In genomic region chr11:75167643-75168589, GRCm38 (mm10) we compare ENCODE assay signal across 8 mouse cellular contexts. TPM values are rescaled to one million over a fixed set of nuclear protein-coding genes. Genes with fewer than 3 reads are reported as not detected.
A peak's percentile ranks its signal among the peaks of the same experiment; 100 is the strongest.
DNase-seq lines count a peak whose midpoint lies in the region; ATAC-seq and TF ChIP-seq lines count a peak whose summit lies in the region.

No protein-coding gene starts in this region.

- TF ChIP-seq CTCF in lung, adult 2 months (IDR thresholded peaks at IDR 0.05; ENCODE audit: insufficient read depth, low read length) = no peak
- no peak for TF ChIP-seq CTCF in olfactory bulb, adult 2 months (IDR thresholded peaks at IDR 0.05; ENCODE audit: insufficient read depth, low read depth, low read length)

- H3K4me2 ChIP-seq in heart, embryonic 15.5 days = peak overlapping the region; percentile 99

- WGBS in lung, adult 2 months = 14% methylated on average over 58 of the region's 63 CpGs
- WGBS in heart, embryonic 15.5 days = 8% methylated on average over 49 of the region's 63 CpGs
- WGBS in limb, embryonic 10.5 days = 3% methylated on average over 63 of the region's 63 CpGs
- WGBS in olfactory bulb, adult 2 months = 40% methylated on average over 63 of the region's 63 CpGs

- peak overlapping the region; percentile 81 for H3K27ac ChIP-seq in brown adipose tissue, adult 24 weeks (replicated peaks; ENCODE audit: low read depth, low read length)
- H3K27ac ChIP-seq in heart, embryonic 15.5 days = peak overlapping the region; percentile 89
- H3K27ac ChIP-seq in limb, embryonic 10.5 days = peak overlapping the region; percentile 80
- H3K27ac ChIP-seq in olfactory bulb, adult 2 months (ENCODE audit: insufficient read depth, low read depth, low read length) = no peak overlapping the region

- peak overlapping the region; percentile 76 for H3K9ac ChIP-seq in heart, embryonic 15.5 days

- no peak for DNase-seq in lung, adult 2 months
- DNase-seq in lung, adult 18-20 months = no peak
- DNase-seq in limb, embryonic 10.5 days (ENCODE audit: low spot score) = peak; percentile 62
- no peak for DNase-seq in frontal cortex, adult 2 months (ENCODE audit: extremely low spot score in 1 of 2, low spot score in 1 of 2)
- DNase-seq in spleen, adult 18-20 months = no peak

- TF ChIP-seq POLR2A in lung, adult 2 months (IDR thresholded peaks at IDR 0.05; ENCODE audit: borderline replicate concordance, extremely low read depth, low read depth, low read length) = no peak
- TF ChIP-seq POLR2A in olfactory bulb, adult 2 months (IDR thresholded peaks at IDR 0.05; ENCODE audit: insufficient read depth, low read depth, low read length) = no peak

- peaks cover 17% of the 10 kb centered on the region for H3K4me1 ChIP-seq in lung, adult 2 months (ENCODE audit: control insufficient read depth, insufficient read depth, low read length)
- H3K4me1 ChIP-seq in brown adipose tissue, adult 24 weeks (ENCODE audit: control insufficient read depth, insufficient read depth, insufficient read length, low read length) = peaks cover 9% of the 10 kb centered on the region; the same call in 1 of the 2 replicates
- H3K4me1 ChIP-seq in heart, embryonic 15.5 days (replicated peaks) = peaks cover 87% of the 10 kb centered on the region
- H3K4me1 ChIP-seq in limb, embryonic 10.5 days = peaks cover 84% of the 10 kb centered on the region
- peaks cover 40% of the 10 kb centered on the region for H3K4me1 ChIP-seq in olfactory bulb, adult 2 months (ENCODE audit: control insufficient read depth, insufficient read depth, low read length)

- H3K9me3 ChIP-seq in heart, embryonic 15.5 days (replicated peaks) = no peaks in the 10 kb centered on the region
- no peaks in the 10 kb centered on the region for H3K9me3 ChIP-seq in limb, embryonic 10.5 days (replicated peaks)

- peaks cover 81% of the 10 kb centered on the region for H3K27me3 ChIP-seq in heart, embryonic 15.5 days
- peaks cover 100% of the 10 kb centered on the region for H3K27me3 ChIP-seq in limb, embryonic 10.5 days (ENCODE audit: low read depth, poor library complexity, severe bottlenecking)

- H3K4me3 ChIP-seq in lung, adult 2 months (replicated peaks; ENCODE audit: extremely low read depth, low read depth, low read length) = peak overlapping the region; percentile 29
- peak overlapping the region; percentile 84 for H3K4me3 ChIP-seq in brown adipose tissue, adult 24 weeks (ENCODE audit: insufficient read depth, low read depth, low read length)
- peak overlapping the region; percentile 79 for H3K4me3 ChIP-seq in heart, embryonic 15.5 days
- H3K4me3 ChIP-seq in limb, embryonic 10.5 days = peak overlapping the region; percentile 63
- H3K4me3 ChIP-seq in olfactory bulb, adult 2 months (ENCODE audit: insufficient read depth, low read depth, low read length) = peak overlapping the region; percentile 47; the same call in 1 of the 2 replicates

- ATAC-seq in heart, embryonic 15.5 days (replicated peaks; ENCODE audit: insufficient number of reproducible peaks, insufficient read depth, low FRiP score, low read depth) = no peak

- H3K36me3 ChIP-seq in heart, embryonic 15.5 days = peaks cover 15% of the 10 kb centered on the region; the same call in 1 of the 2 replicates
- H3K36me3 ChIP-seq in limb, embryonic 10.5 days = peaks cover 20% of the 10 kb centered on the region

RNA-seq across cellular contexts. Expression of gene Hic1, which starts 1.4 kb away (rescaled TPM):
- 21.4 and 33.8 TPM in 2 replicates for polyA plus RNA-seq in lung, adult 2 months (2012; rRNA removed)
- 4.9 and 5.3 TPM in 2 replicates for polyA plus RNA-seq in brown adipose tissue, adult 24 weeks (2012; ENCODE audit: insufficient read depth, insufficient read length, missing spikeins)
- 11.0 and 18.0 TPM in 2 replicates for polyA plus RNA-seq in heart, embryonic 15.5 days (2015; fragmentation: Nextera tagmentation; extraction: Ambion mirVana)
- polyA plus RNA-seq in limb, embryonic 10.5 days (2016; fragmentation: Nextera tagmentation; extraction: Ambion mirVana) = 0.99 and 3.5 TPM in 2 replicates
- not detected in 2 replicates for polyA plus RNA-seq in olfactory bulb, adult 2 months (2012; ENCODE audit: insufficient read depth, insufficient read length, low replicate concordance, missing spikeins)
- polyA plus RNA-seq in frontal cortex, adult 2 months (2012; rRNA removed) = 4.1 and 4.2 TPM in 2 replicates

RNA-seq across cellular contexts. Expression of gene Ovca2, which starts 10.7 kb away (rescaled TPM):
- 15.3 and 21.1 TPM in 2 replicates for polyA plus RNA-seq in lung, adult 2 months (2012; rRNA removed)
- 10.4 and 13.2 TPM in 2 replicates for polyA plus RNA-seq in brown adipose tissue, adult 24 weeks (2012; ENCODE audit: insufficient read depth, insufficient read length, missing spikeins)
- 14.4 and 17.5 TPM in 2 replicates for polyA plus RNA-seq in heart, embryonic 15.5 days (2015; fragmentation: Nextera tagmentation; extraction: Ambion mirVana)
- 38.0 and 39.9 TPM in 2 replicates for polyA plus RNA-seq in limb, embryonic 10.5 days (2016; fragmentation: Nextera tagmentation; extraction: Ambion mirVana)
- not detected in 2 replicates for polyA plus RNA-seq in olfactory bulb, adult 2 months (2012; ENCODE audit: insufficient read depth, insufficient read length, low replicate concordance, missing spikeins)
- 17.3 and 18.5 TPM in 2 replicates for polyA plus RNA-seq in frontal cortex, adult 2 months (2012; rRNA removed)

RNA-seq across cellular contexts. Expression of gene Dph1, which starts 23.1 kb away (rescaled TPM):
- 21.0 and 25.7 TPM in 2 replicates for polyA plus RNA-seq in lung, adult 2 months (2012; rRNA removed)
- polyA plus RNA-seq in brown adipose tissue, adult 24 weeks (2012; ENCODE audit: insufficient read depth, insufficient read length, missing spikeins) = 8.8 and 9.4 TPM in 2 replicates
- polyA plus RNA-seq in heart, embryonic 15.5 days (2015; fragmentation: Nextera tagmentation; extraction: Ambion mirVana) = 17.2 and 20.5 TPM in 2 replicates
- 32.7 and 35.3 TPM in 2 replicates for polyA plus RNA-seq in limb, embryonic 10.5 days (2016; fragmentation: Nextera tagmentation; extraction: Ambion mirVana)
- not detected in 2 replicates for polyA plus RNA-seq in olfactory bulb, adult 2 months (2012; ENCODE audit: insufficient read depth, insufficient read length, low replicate concordance, missing spikeins)
- polyA plus RNA-seq in frontal cortex, adult 2 months (2012; rRNA removed) = 21.2 and 22.2 TPM in 2 replicates

RNA-seq across cellular contexts. Expression of gene Rtn4rl1, which starts 25.7 kb away (rescaled TPM):
- polyA plus RNA-seq in lung, adult 2 months (2012; rRNA removed) = 11.6 and 12.5 TPM in 2 replicates
- 5.3 and 6.1 TPM in 2 replicates for polyA plus RNA-seq in brown adipose tissue, adult 24 weeks (2012; ENCODE audit: insufficient read depth, insufficient read length, missing spikeins)
- 12.4 and 13.1 TPM in 2 replicates for polyA plus RNA-seq in heart, embryonic 15.5 days (2015; fragmentation: Nextera tagmentation; extraction: Ambion mirVana)
- 0.90 and 1.3 TPM in 2 replicates for polyA plus RNA-seq in limb, embryonic 10.5 days (2016; fragmentation: Nextera tagmentation; extraction: Ambion mirVana)
- not detected in 2 replicates for polyA plus RNA-seq in olfactory bulb, adult 2 months (2012; ENCODE audit: insufficient read depth, insufficient read length, low replicate concordance, missing spikeins)
- 25.3 and 28.1 TPM in 2 replicates for polyA plus RNA-seq in frontal cortex, adult 2 months (2012; rRNA removed)

Comparison
In these comparisons a context has a peak if more than half of its experiments do, and no peak if none do; other contexts are left out.
1. H3K4me3 ChIP-seq: peak in every context shown above with its lines; median percentile 84 in brown adipose tissue, adult 24 weeks; 79 in heart, embryonic 15.5 days; 63 in limb, embryonic 10.5 days; 47 in olfactory bulb, adult 2 months; 29 in lung, adult 2 months.
2. RNA of gene Ovca2, which starts 10.7 kb away (polyA plus RNA-seq): 38.0 to 39.9 TPM in limb, embryonic 10.5 days, 15.3 to 21.1 TPM in lung, adult 2 months, 17.3 to 18.5 TPM in frontal cortex, adult 2 months, 14.4 to 17.5 TPM in heart, embryonic 15.5 days and 10.4 to 13.2 TPM in brown adipose tissue, adult 24 weeks; not detected in olfactory bulb, adult 2 months; every median in the first group is over 10 times any median in the second.